Comparison of ENCODE assay signal across 9 mouse cellular contexts in genomic region chr7:145159283-145160240, GRCm38 (mm10). TPM values are rescaled to one million over a fixed set of nuclear protein-coding genes. Genes with fewer than 3 reads are reported as not detected.
DNase-seq lines count a peak whose midpoint lies in the region; ATAC-seq lines count a peak whose summit lies in the region.
"Had no signal": no experiment of that assay in that cellular context is flagged by ENCODE, and none has a peak within 500 bp of the region (broad histone marks: within the 10 kb centered on the region; RNA-seq: fewer than 3 reads in every experiment).

No protein-coding gene starts in this region.

- H3K27me3 ChIP-seq in heart, embryonic 10.5 days (ENCODE audit: insufficient read depth, poor library complexity, severe bottlenecking), result peaks cover 15% of the 10 kb centered on the region; the same call in 1 of the 2 replicates
- no peaks in the 10 kb centered on the region for H3K27me3 ChIP-seq in embryonic facial prominence, embryonic 12.5 days
- no peaks in the 10 kb centered on the region for H3K27me3 ChIP-seq in stomach, embryonic 14.5 days (ENCODE audit: control insufficient read depth, insufficient read depth, low read length)

- peak overlapping the region; percentile 79 for H3K27ac ChIP-seq in heart, embryonic 10.5 days
- peak overlapping the region; percentile 26; the same call in 1 of the 2 replicates for H3K27ac ChIP-seq in embryonic facial prominence, embryonic 12.5 days
- H3K27ac ChIP-seq in stomach, embryonic 14.5 days (ENCODE audit: low read length), result no peak overlapping the region; the same call in 1 of the 2 replicates
- H3K27ac ChIP-seq: macrophage had no signal

- ATAC-seq in embryonic facial prominence, embryonic 12.5 days (ENCODE audit: insufficient number of reproducible peaks, insufficient read depth, low FRiP score, low TSS enrichment), result 0 out of 2 replicates have a peak, but pooled peaks have one; percentile 61
- 0 out of 2 replicates have a peak, but pooled peaks have one; percentile 51 for ATAC-seq in stomach, embryonic 14.5 days (ENCODE audit: insufficient number of reproducible peaks, insufficient read depth, low FRiP score, low read depth)

- H3K4me3 ChIP-seq in heart, embryonic 10.5 days, result no peak overlapping the region
- no peak overlapping the region for H3K4me3 ChIP-seq in embryonic facial prominence, embryonic 12.5 days
- no peak overlapping the region for H3K4me3 ChIP-seq in stomach, embryonic 14.5 days (ENCODE audit: low read depth, low read length)

- no peaks in the 10 kb centered on the region for H3K9me3 ChIP-seq in heart, embryonic 10.5 days
- H3K9me3 ChIP-seq in embryonic facial prominence, embryonic 12.5 days, result no peaks in the 10 kb centered on the region
- no peaks in the 10 kb centered on the region for H3K9me3 ChIP-seq in stomach, embryonic 14.5 days (ENCODE audit: control insufficient read depth, low read depth, low read length)

- intact Hi-C loops in left cerebral cortex, postnatal 36 days (cut with DNase I), result no loop called here

- H3K4me1 ChIP-seq in heart, embryonic 10.5 days, result peaks cover 18% of the 10 kb centered on the region
- peaks cover 17% of the 10 kb centered on the region for H3K4me1 ChIP-seq in embryonic facial prominence, embryonic 12.5 days
- peaks cover 5% of the 10 kb centered on the region; the same call in 1 of the 2 replicates for H3K4me1 ChIP-seq in stomach, embryonic 14.5 days (ENCODE audit: control insufficient read depth, insufficient read depth, low read length)

- WGBS in heart, embryonic 10.5 days, result 52% methylated on average over 13 of the region's 13 CpGs
- WGBS in embryonic facial prominence, embryonic 12.5 days, result 46% methylated on average over 13 of the region's 13 CpGs
- WGBS in stomach, embryonic 14.5 days, result 47% methylated on average over 13 of the region's 13 CpGs

- no peak overlapping the region for H3K4me2 ChIP-seq in embryonic facial prominence, embryonic 12.5 days (replicated peaks)
- H3K4me2 ChIP-seq in stomach, embryonic 14.5 days (replicated peaks; ENCODE audit: low read depth, low read length), result no peak overlapping the region

- no peaks in the 10 kb centered on the region for H3K36me3 ChIP-seq in heart, embryonic 10.5 days
- H3K36me3 ChIP-seq in embryonic facial prominence, embryonic 12.5 days, result no peaks in the 10 kb centered on the region
- no peaks in the 10 kb centered on the region for H3K36me3 ChIP-seq in stomach, embryonic 14.5 days (ENCODE audit: control insufficient read depth, insufficient read depth, low read length)

- DNase-seq in heart, embryonic 10.5 days (ENCODE audit: low spot score), result no peak
- DNase-seq in heart, adult 18-20 months, result no peak
- peak; percentile 12 for DNase-seq in hindlimb bud, embryonic 11.5 days (ENCODE audit: extremely low spot score, low read depth, low spot score)
- DNase-seq in lung, adult 18-20 months, result peak; percentile 66 to 69
- no peak for DNase-seq in cerebellum, adult 18-20 months
- no peak for DNase-seq in left cerebral cortex, postnatal 36 days (ENCODE audit: low spot score in 2 of 2)

- no peak overlapping the region for H3K9ac ChIP-seq in embryonic facial prominence, embryonic 12.5 days
- no peak overlapping the region for H3K9ac ChIP-seq in stomach, embryonic 14.5 days (replicated peaks; ENCODE audit: low read depth, low read length)

RNA-seq across cellular contexts. Expression of gene 1810010D01Rik, which starts 48.4 kb away (rescaled TPM):
- 0.30 and 1.3 TPM in 2 replicates for polyA plus RNA-seq in heart, embryonic 10.5 days (2016; fragmentation: Nextera tagmentation; extraction: Ambion mirVana)
- under 1 TPM in 1 of 2 experiments, not detected in 1; 0.57 TPM for total RNA-seq in heart, adult 18-20 months (2021)
- 0.89 TPM in 1 of 2 replicates, not detected in the other for polyA plus RNA-seq in embryonic facial prominence, embryonic 12.5 days (2016; fragmentation: Nextera tagmentation; extraction: Ambion mirVana)
- 0.71 and 0.88 TPM in 2 replicates for polyA plus RNA-seq in stomach, embryonic 14.5 days (2014; fragmentation: Nextera tagmentation; extraction: Ambion mirVana)
- under 1 TPM in 1 of 2 experiments, not detected in 1; 0.63 TPM for total RNA-seq in left cerebral cortex, postnatal 36 days (2021)
- polyA plus RNA-seq: macrophage had no signal

Comparison
In these comparisons a context has a peak if more than half of its experiments do, and no peak if none do; other contexts are left out.
1. DNase-seq: peak in hindlimb bud, embryonic 11.5 days (single experiment) and lung, adult 18-20 months (2 of 2); none in heart, embryonic 10.5 days (single experiment), heart, adult 18-20 months (0 of 2), cerebellum, adult 18-20 months (0 of 2) and left cerebral cortex, postnatal 36 days (0 of 2).